Mouse (Mus musculus) ES-E14 (cell line): ENCODE results near the gene Inhbc. TPM values are rescaled to one million over a fixed set of nuclear protein-coding genes. Genes with fewer than 3 reads are reported as not detected.
A peak's percentile ranks its signal among the peaks of the same experiment; 100 is the strongest.
"Not testable (repeated sequence)": the region's sequence is repeated elsewhere in the genome, so short reads cannot be mapped to it uniquely, and the experiment has no call there.

Experiments used
- DNase-seq: peaks from one replicate; pipeline ENCODE4 v3.0.0-alpha.2; 2013; ENCODE audit warnings: low read depth, low spot score
- H3K27ac ChIP-seq: 2 replicates; pipeline ENCODE4 v1.5.1; 2012; ENCODE audit warnings: low read depth, mild to moderate bottlenecking, low read length, moderate library complexity, mixed read lengths; ENCODE audit not compliant: poor library complexity, insufficient read depth, severe bottlenecking
- H3K36me3 ChIP-seq: 2 replicates; pipeline ENCODE4 v1.6.1; 2012; ENCODE audit warnings: mild to moderate bottlenecking, low read length, moderate library complexity, mixed read lengths; ENCODE audit not compliant: control insufficient read depth, poor library complexity, insufficient read depth, severe bottlenecking
- H3K4me1 ChIP-seq, 2 experiments: fragments of 150-350 bp in 1 of 2; sonication (generic) in 1 of 2; 2 replicates each; pipeline ENCODE4 v1.6.1; 2012; ENCODE audit warnings: low read length in 2 of 2, mild to moderate bottlenecking in 1 of 2, mixed read lengths in 1 of 2; ENCODE audit not compliant: control insufficient read depth in 2 of 2, insufficient read depth in 2 of 2, poor library complexity in 1 of 2
- H3K4me3 ChIP-seq, 2 experiments: fragments of 150-350 bp in 1 of 2; sonication (generic) in 1 of 2; 2 replicates each; pipeline ENCODE4 v1.5.1; 2012; ENCODE audit warnings: low read length in 2 of 2, low read depth in 1 of 2, mild to moderate bottlenecking in 1 of 2, mixed read lengths in 1 of 2; ENCODE audit not compliant: insufficient read depth in 1 of 2, poor library complexity in 1 of 2, severe bottlenecking in 1 of 2
- H3K9ac ChIP-seq: 2 replicates; pipeline ENCODE4 v1.6.1; 2012; ENCODE audit warnings: low read depth, mild to moderate bottlenecking, low read length, mixed read lengths; ENCODE audit not compliant: poor library complexity, insufficient read depth, severe bottlenecking
- H3K9me3 ChIP-seq: fragments of 150-350 bp; sonication (generic); 2 replicates; pipeline ENCODE4 v1.6.1; 2012; ENCODE audit warnings: low read depth, mild to moderate bottlenecking, low read length; ENCODE audit not compliant: control insufficient read depth, insufficient read depth
- CHD2 ChIP-seq: IDR thresholded peaks from 2 replicates; pipeline ENCODE4 v1.6.1; 2014; ENCODE audit warnings: mild to moderate bottlenecking, low read depth, low read length, inconsistent platforms
- HCFC1 ChIP-seq: IDR thresholded peaks from 2 replicates; pipeline ENCODE4 v1.6.1; 2012; ENCODE audit warnings: low read length, inconsistent platforms, borderline replicate concordance; ENCODE audit not compliant: insufficient read depth
- MAFK ChIP-seq: IDR thresholded peaks from 2 replicates; pipeline ENCODE4 v1.6.1; 2014; ENCODE audit warnings: mild to moderate bottlenecking, low read depth, low read length, inconsistent platforms; ENCODE audit not compliant: insufficient read depth
- ZC3H11A ChIP-seq: IDR thresholded peaks from 2 replicates; pipeline ENCODE4 v1.6.1; 2012; ENCODE audit warnings: low read depth, mild to moderate bottlenecking, inconsistent platforms, low read length, borderline replicate concordance
- ZNF384 ChIP-seq: IDR thresholded peaks from 2 replicates; pipeline ENCODE4 v1.6.1; 2012; ENCODE audit warnings: low read depth, low read length, inconsistent platforms
- in situ Hi-C, 2 experiments: fragments of 600-800 bp; cut with MboI; formaldehyde crosslinking; loops; one replicate each; pipeline ENCODE4 v1.15.1; 2025; ENCODE audit warnings: low sequenced_read_pairs in 2 of 2, inconsistent platforms in 1 of 2; ENCODE audit not compliant: unreplicated experiment in 2 of 2
- total RNA-seq: library from RNA; depleted of rRNA; stranded (reverse); fragments of 300-350 nt; gene quantifications from 2 replicates; pipeline ENCODE4 v1.2.3, GENCODE M21; 2012; rRNA removed

The Inhbc gene
- total RNA-seq, 1 experiment, result 0.36 TPM

GRCm38 (mm10) chr10:127311476-127312355 is 58.5 kb downstream of the Inhbc start, which contains the start of gene Mars:
Gene Mars, minus strand, starts transcription at chr10:127311786.
- peak within 1 kb of the TSS; percentile 68 for H3K27ac ChIP-seq
- H3K9me3 ChIP-seq, result no peaks in the 10 kb centered on the region
- H3K36me3 ChIP-seq, result peaks cover 24% of the 10 kb centered on the region
- TF ChIP-seq HCFC1 (peak; percentile 94), ZNF384 (no peak)
- H3K4me3 ChIP-seq, result peak within 1 kb of the TSS; percentile 87 to 91
- in situ Hi-C loops, result no loop called here
- peak; percentile 90 for DNase-seq
- peak within 1 kb of the TSS; percentile 96 for H3K9ac ChIP-seq
- H3K4me1 ChIP-seq, result peaks cover 2 to 4% of the 10 kb centered on the region in 2 experiments

- Histone ChIP-seq H3K27ac (peak overlapping the region; percentile 68), H3K4me3 (peak overlapping the region; percentile 87 to 91), H3K9ac (peak overlapping the region; percentile 96), H3K36me3 (peaks cover 31% of the 10 kb centered on the region), H3K4me1 (peaks cover 2 to 4% of the 10 kb centered on the region in 2 experiments), H3K9me3 (no peaks in the 10 kb centered on the region)
- in situ Hi-C loops, result no loop called here
- no peak for TF ChIP-seq ZNF384
- TF ChIP-seq CHD2, result no peak
- no peak for TF ChIP-seq MAFK
- no peak for TF ChIP-seq ZC3H11A
- TF ChIP-seq HCFC1, result no peak
- DNase-seq, result no peak
Measured at GRCm38 (mm10) chr10:127310523-127311475, 59.4 kb downstream of the Inhbc start.

- H3K4me3 ChIP-seq, in situ Hi-C loops, H3K9ac ChIP-seq, H3K9me3 ChIP-seq, DNase-seq, H3K4me1 ChIP-seq, H3K27ac ChIP-seq: not testable (repeated sequence)
- H3K36me3 ChIP-seq, result peaks cover 47% of the 10 kb centered on the region
Measured at GRCm38 (mm10) chr10:127309167-127309566, 61.1 kb downstream of the Inhbc start.

Other genes with a start within 250 kb of the Inhbc start
- gene Os9, start 249.3 kb downstream of the Inhbc start, total RNA-seq, result 29.4 and 48.6 TPM in 2 replicates
- 4.5 and 8.6 TPM in 2 replicates for gene B4galnt1, start 205.2 kb downstream of the Inhbc start, total RNA-seq
- gene Slc26a10, start 189.8 kb downstream of the Inhbc start, total RNA-seq, result 7.4 and 12.2 TPM in 2 replicates
- 39.2 and 87.7 TPM in 2 replicates for gene Arhgef25, start 180.3 kb downstream of the Inhbc start, total RNA-seq
- gene Dtx3, start 174.7 kb downstream of the Inhbc start, total RNA-seq, result 29.5 and 75.5 TPM in 2 replicates
- 41.7 and 47.4 TPM in 2 replicates for gene Pip4k2c, start 158.8 kb downstream of the Inhbc start, total RNA-seq
- 6.2 and 11.2 TPM in 2 replicates for gene Kif5a, start 107.1 kb downstream of the Inhbc start, total RNA-seq
- gene Dctn2, start 104.1 kb downstream of the Inhbc start, total RNA-seq, result 139 and 157 TPM in 2 replicates
- gene Mbd6, start 81.4 kb downstream of the Inhbc start, total RNA-seq, result 15.8 and 18.0 TPM in 2 replicates
- 206 and 377 TPM in 2 replicates for gene Mars, start 58.6 kb downstream of the Inhbc start, total RNA-seq
- 2.6 and 5.1 TPM in 2 replicates for gene Arhgap9, start 48.5 kb downstream of the Inhbc start, total RNA-seq
- gene Gli1, start 28.5 kb downstream of the Inhbc start, total RNA-seq, result 14.9 and 47.3 TPM in 2 replicates
- 0.22 and 0.69 TPM in 2 replicates for gene Inhbe, start 16.0 kb downstream of the Inhbc start, total RNA-seq
- 25.5 and 26.1 TPM in 2 replicates for gene R3hdm2, start 9.9 kb upstream of the Inhbc start, total RNA-seq
- 1.1 and 2.4 TPM in 2 replicates for gene Stac3, start 131.3 kb upstream of the Inhbc start, total RNA-seq
- gene Ndufa4l2, start 144.5 kb upstream of the Inhbc start, total RNA-seq, result 5.8 and 22.6 TPM in 2 replicates
- 169 and 266 TPM in 2 replicates for gene Shmt2, start 152.0 kb upstream of the Inhbc start, total RNA-seq
- 0.76 and 1.6 TPM in 2 replicates for gene Nxph4, start 164.1 kb upstream of the Inhbc start, total RNA-seq